Mouse (Mus musculus): Measurements from ENCODE around the gene P2ry12. TPM values are rescaled to one million over a fixed set of nuclear protein-coding genes. Genes with fewer than 3 reads are reported as not detected.

The P2ry12 gene
- polyA plus RNA-seq, 1 experiment from 2014 or later = 9.2 TPM

DNA sequence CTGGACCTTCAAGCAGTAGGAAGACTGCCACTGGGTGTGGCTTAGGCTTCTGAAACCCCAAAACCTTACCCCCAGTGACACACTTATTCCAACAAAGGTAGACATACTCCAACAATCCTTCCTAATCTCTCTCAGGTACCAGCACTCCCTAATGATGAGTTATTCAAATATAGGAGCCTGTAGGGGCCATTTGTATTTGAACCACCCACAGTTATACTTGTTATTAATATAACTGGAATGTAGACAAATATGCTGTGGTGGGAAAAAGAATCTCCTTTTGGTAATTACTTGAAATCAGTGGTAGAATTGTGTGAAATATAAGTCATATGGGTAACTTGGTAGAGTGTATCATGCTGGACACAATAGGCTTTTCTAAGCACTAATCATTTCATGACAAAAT, 15.9 kb upstream of the P2ry12 start:
- Histone ChIP-seq H3K4me1 (ENCODE audit: control insufficient read depth, insufficient read depth, low read length) (no peaks in the 10 kb centered on the region), H3K4me3 (ENCODE audit: low read depth, low read length) (no peak overlapping the region), H3K9ac (ENCODE audit: low read length) (no peak overlapping the region), H3K36me3 (ENCODE audit: control insufficient read depth, insufficient read depth, low read length) (0 out of 2 replicates have a peak, but pooled peaks cover 3% of the 10 kb centered on the region), H3K27ac (ENCODE audit: low read depth, low read length) (no peak overlapping the region), H3K4me2 (ENCODE audit: low read length) (no peak overlapping the region), H3K27me3 (replicated peaks; ENCODE audit: control insufficient read depth, insufficient read depth, low read length) (no peaks in the 10 kb centered on the region), H3K9me3 (replicated peaks; ENCODE audit: control insufficient read depth, low read length) (no peaks in the 10 kb centered on the region)
- ATAC-seq = no peak
- DNase-seq (ENCODE audit: low spot score) = no peak

DNA sequence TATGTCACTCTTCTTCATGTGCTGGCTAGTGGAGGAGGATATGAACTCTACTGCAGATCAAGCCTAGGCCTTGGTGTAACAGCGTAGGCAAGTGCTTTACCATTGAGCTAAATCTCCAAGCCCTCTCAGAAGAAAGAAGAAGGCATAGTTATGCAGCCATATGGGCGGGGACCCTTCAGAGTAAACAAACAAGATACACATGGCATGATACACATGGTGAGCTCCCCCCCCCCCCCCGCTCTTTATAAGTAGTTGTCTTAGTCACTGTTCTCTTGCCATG, 15.5 kb upstream of the P2ry12 start:
- no peak overlapping the region for H3K4me3 ChIP-seq (ENCODE audit: low read depth, low read length)
- WGBS = 77% methylated on average over 3 of the region's 3 CpGs

GRCm38 (mm10) chr3:59277502-59278253, 15.0 kb upstream of the P2ry12 start:
- no peaks in the 10 kb centered on the region for H3K9me3 ChIP-seq (replicated peaks; ENCODE audit: control insufficient read depth, low read length)
- H3K27ac ChIP-seq (ENCODE audit: low read depth, low read length) = no peak overlapping the region
- WGBS = 1% methylated on average over 3 of the region's 3 CpGs
- peak; percentile 33 for DNase-seq (ENCODE audit: low spot score)
- no peak overlapping the region for H3K4me2 ChIP-seq (ENCODE audit: low read length)
- no peaks in the 10 kb centered on the region for H3K27me3 ChIP-seq (replicated peaks; ENCODE audit: control insufficient read depth, insufficient read depth, low read length)
- ATAC-seq = peak; percentile 50; the same call in 1 of the 2 replicates
- H3K4me3 ChIP-seq (ENCODE audit: low read depth, low read length) = no peak overlapping the region
- H3K4me1 ChIP-seq (ENCODE audit: control insufficient read depth, insufficient read depth, low read length) = no peaks in the 10 kb centered on the region
- H3K9ac ChIP-seq (ENCODE audit: low read length) = no peak overlapping the region
- 0 out of 2 replicates have a peak, but pooled peaks cover 3% of the 10 kb centered on the region for H3K36me3 ChIP-seq (ENCODE audit: control insufficient read depth, insufficient read depth, low read length)

More for the DNA sequence above, 15.5 kb upstream of the P2ry12 start:
- Histone ChIP-seq H3K4me2 (ENCODE audit: low read length) (no peak overlapping the region), H3K9ac (ENCODE audit: low read length) (no peak overlapping the region), H3K27ac (ENCODE audit: low read depth, low read length) (no peak overlapping the region), H3K27me3 (replicated peaks; ENCODE audit: control insufficient read depth, insufficient read depth, low read length) (no peaks in the 10 kb centered on the region), H3K4me1 (ENCODE audit: control insufficient read depth, insufficient read depth, low read length) (no peaks in the 10 kb centered on the region), H3K36me3 (ENCODE audit: control insufficient read depth, insufficient read depth, low read length) (0 out of 2 replicates have a peak, but pooled peaks cover 3% of the 10 kb centered on the region), H3K9me3 (replicated peaks; ENCODE audit: control insufficient read depth, low read length) (no peaks in the 10 kb centered on the region)
- no peak for ATAC-seq
- DNase-seq (ENCODE audit: low spot score) = no peak

DNA sequence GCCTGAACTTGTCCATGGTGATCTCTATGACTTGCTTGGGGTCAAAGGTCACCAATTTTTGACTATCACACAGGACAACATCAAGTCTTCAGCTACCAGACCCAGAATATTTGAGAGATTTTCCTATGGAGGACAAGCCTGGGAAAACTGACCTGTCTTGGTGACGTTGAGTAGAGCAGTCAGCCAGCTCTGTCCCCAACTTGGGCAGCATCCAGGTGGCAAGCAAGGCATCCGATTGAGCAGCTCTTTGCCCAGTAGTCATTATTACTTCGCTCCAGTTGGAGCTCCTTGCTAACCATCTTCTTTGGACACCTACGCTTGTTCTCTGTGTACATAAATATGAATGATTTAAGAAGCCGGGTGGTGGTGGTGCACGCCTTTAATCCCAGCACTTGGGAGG, 8.1 kb upstream of the P2ry12 start:
- 89% methylated on average over 6 of the region's 6 CpGs for WGBS
- DNase-seq (ENCODE audit: low spot score) (no peak), ATAC-seq (no peak)
- H3K9me3 ChIP-seq (replicated peaks; ENCODE audit: control insufficient read depth, low read length) = no peaks in the 10 kb centered on the region
- no peak overlapping the region for H3K4me3 ChIP-seq (ENCODE audit: low read depth, low read length)
- H3K4me2 ChIP-seq (ENCODE audit: low read length) = no peak overlapping the region
- H3K9ac ChIP-seq (ENCODE audit: low read length) = no peak overlapping the region
- H3K36me3 ChIP-seq (ENCODE audit: control insufficient read depth, insufficient read depth, low read length) = no peaks in the 10 kb centered on the region
- no peak overlapping the region for H3K27ac ChIP-seq (ENCODE audit: low read depth, low read length)
- no peaks in the 10 kb centered on the region for H3K27me3 ChIP-seq (replicated peaks; ENCODE audit: control insufficient read depth, insufficient read depth, low read length)
- H3K4me1 ChIP-seq (ENCODE audit: control insufficient read depth, insufficient read depth, low read length) = no peaks in the 10 kb centered on the region

DNA sequence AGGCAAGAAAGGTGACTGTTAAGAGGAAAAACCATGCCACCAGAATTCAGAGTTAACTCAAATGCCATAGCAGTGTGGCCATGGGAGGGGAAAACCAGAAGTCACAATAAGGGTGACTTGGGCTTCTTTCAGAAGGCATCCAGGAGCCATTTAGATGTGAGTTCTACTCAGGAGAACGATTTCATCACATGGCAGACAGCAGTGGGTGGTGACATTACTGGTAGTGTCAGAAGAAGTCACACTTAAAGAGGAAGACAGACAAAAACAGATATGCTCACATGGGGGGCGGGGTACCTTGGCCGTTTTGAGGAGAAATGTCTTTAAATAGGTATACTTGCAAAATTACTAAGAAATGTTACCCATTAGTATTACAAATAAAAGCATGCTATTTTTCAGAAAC, 1.3 kb upstream of the P2ry12 start:
- no peak for ATAC-seq
- no peak for DNase-seq (ENCODE audit: low spot score)
- H3K9ac ChIP-seq (ENCODE audit: low read length) = no peak overlapping the region
- H3K4me3 ChIP-seq (ENCODE audit: low read depth, low read length) = no peak overlapping the region
- no peak overlapping the region for H3K4me2 ChIP-seq (ENCODE audit: low read length)
- peaks cover 10% of the 10 kb centered on the region for H3K4me1 ChIP-seq (ENCODE audit: control insufficient read depth, insufficient read depth, low read length)
- WGBS = 91% methylated on average over 3 of the region's 3 CpGs
- H3K27ac ChIP-seq (ENCODE audit: low read depth, low read length) = no peak overlapping the region
- H3K9me3 ChIP-seq (replicated peaks; ENCODE audit: control insufficient read depth, low read length) = no peaks in the 10 kb centered on the region
- H3K27me3 ChIP-seq (replicated peaks; ENCODE audit: control insufficient read depth, insufficient read depth, low read length) = no peaks in the 10 kb centered on the region
- H3K36me3 ChIP-seq (ENCODE audit: control insufficient read depth, insufficient read depth, low read length) = no peaks in the 10 kb centered on the region; the same call in 1 of the 2 replicates

- H3K4me3 ChIP-seq (ENCODE audit: low read depth, low read length) = no peak overlapping the region
- no peaks in the 10 kb centered on the region for H3K27me3 ChIP-seq (replicated peaks; ENCODE audit: control insufficient read depth, insufficient read depth, low read length)
- no peak overlapping the region for H3K9ac ChIP-seq (ENCODE audit: low read length)
- H3K4me2 ChIP-seq (ENCODE audit: low read length) = no peak overlapping the region
- DNase-seq (ENCODE audit: low spot score) (no peak), ATAC-seq (no peak)
- H3K27ac ChIP-seq (ENCODE audit: low read depth, low read length) = no peak overlapping the region
- peaks cover 10% of the 10 kb centered on the region for H3K4me1 ChIP-seq (ENCODE audit: control insufficient read depth, insufficient read depth, low read length)
- no peaks in the 10 kb centered on the region for H3K9me3 ChIP-seq (replicated peaks; ENCODE audit: control insufficient read depth, low read length)
- WGBS = 92% methylated on average over 2 of the region's 2 CpGs
- H3K36me3 ChIP-seq (ENCODE audit: control insufficient read depth, insufficient read depth, low read length) = no peaks in the 10 kb centered on the region; the same call in 1 of the 2 replicates
Observed at GRCm38 (mm10) chr3:59263417-59263816, 746 bp upstream of the P2ry12 start.

- ATAC-seq = no peak
- no peak overlapping the region for H3K4me3 ChIP-seq (ENCODE audit: low read depth, low read length)
- no peaks in the 10 kb centered on the region; the same call in 1 of the 2 replicates for H3K36me3 ChIP-seq (ENCODE audit: control insufficient read depth, insufficient read depth, low read length)
- H3K9ac ChIP-seq (ENCODE audit: low read length) = no peak overlapping the region
- no peaks in the 10 kb centered on the region for H3K9me3 ChIP-seq (replicated peaks; ENCODE audit: control insufficient read depth, low read length)
- no peak overlapping the region for H3K4me2 ChIP-seq (ENCODE audit: low read length)
- H3K27ac ChIP-seq (ENCODE audit: low read depth, low read length) = no peak overlapping the region
- DNase-seq (ENCODE audit: low spot score) = peak; percentile 12
- peaks cover 10% of the 10 kb centered on the region for H3K4me1 ChIP-seq (ENCODE audit: control insufficient read depth, insufficient read depth, low read length)
- H3K27me3 ChIP-seq (replicated peaks; ENCODE audit: control insufficient read depth, insufficient read depth, low read length) = no peaks in the 10 kb centered on the region
- 11% methylated on average over 9 of the region's 9 CpGs for WGBS
Observed at GRCm38 (mm10) chr3:59261709-59262472, 780 bp downstream of the P2ry12 start.

- no peak overlapping the region for H3K27ac ChIP-seq (ENCODE audit: low read depth, low read length)
- H3K36me3 ChIP-seq (ENCODE audit: control insufficient read depth, insufficient read depth, low read length) = no peaks in the 10 kb centered on the region; the same call in 1 of the 2 replicates
- WGBS = 68% methylated on average over 5 of the region's 5 CpGs
- no peak overlapping the region for H3K9ac ChIP-seq (ENCODE audit: low read length)
- peaks cover 10% of the 10 kb centered on the region for H3K4me1 ChIP-seq (ENCODE audit: control insufficient read depth, insufficient read depth, low read length)
- no peak overlapping the region for H3K4me3 ChIP-seq (ENCODE audit: low read depth, low read length)
- no peak for DNase-seq (ENCODE audit: low spot score)
- H3K4me2 ChIP-seq (ENCODE audit: low read length) = no peak overlapping the region
- no peaks in the 10 kb centered on the region for H3K27me3 ChIP-seq (replicated peaks; ENCODE audit: control insufficient read depth, insufficient read depth, low read length)
- ATAC-seq = no peak
- no peaks in the 10 kb centered on the region for H3K9me3 ChIP-seq (replicated peaks; ENCODE audit: control insufficient read depth, low read length)
Observed at GRCm38 (mm10) chr3:59260745-59261144, 1.9 kb downstream of the P2ry12 start.

All from forebrain, embryonic 14.5 days (tissue).